Mouse (Mus musculus) forebrain, postnatal 0 days (tissue): ENCODE data around the gene Med16. TPM values are rescaled to one million over a fixed set of nuclear protein-coding genes. Genes with fewer than 3 reads are reported as not detected.

Experiments
- ATAC-seq: fragments of 200-750 bp; cut with Nextera tagmentation; 2 replicates; pipeline ENCODE4 v1.8.0; 2017; ENCODE audit warnings: mild to moderate bottlenecking, moderate library complexity
- DNase-seq: peaks from one replicate; pipeline ENCODE4 v3.0.0-alpha.2; 2015
- H3K27ac ChIP-seq: fragments of 300-500 bp; sonication (generic); 2 replicates; pipeline ENCODE4 v1.5.1; 2014; ENCODE audit warnings: low read depth, mild to moderate bottlenecking, antibody characterized with exemption, low read length, moderate library complexity, mixed read lengths
- H3K27me3 ChIP-seq: fragments of 300-500 bp; sonication (generic); 2 replicates; pipeline ENCODE4 v1.6.1; 2014; ENCODE audit warnings: mild to moderate bottlenecking, low read length, mixed read lengths; ENCODE audit not compliant: insufficient read depth
- H3K36me3 ChIP-seq: fragments of 300-500 bp; sonication (generic); 2 replicates; pipeline ENCODE4 v1.6.1; 2014; ENCODE audit warnings: mild to moderate bottlenecking, moderate library complexity; ENCODE audit not compliant: insufficient read depth
- H3K4me1 ChIP-seq: fragments of 300-500 bp; sonication (generic); 2 replicates; pipeline ENCODE4 v1.6.1; 2014; ENCODE audit warnings: antibody characterized with exemption; ENCODE audit not compliant: insufficient read depth
- H3K4me2 ChIP-seq: fragments of 300-500 bp; sonication (generic); 2 replicates; pipeline ENCODE4 v1.6.1; 2014; ENCODE audit warnings: low read depth, mild to moderate bottlenecking, moderate library complexity
- H3K4me3 ChIP-seq: fragments of 300-500 bp; sonication (generic); 2 replicates; pipeline ENCODE4 v1.5.1; 2014; ENCODE audit warnings: low read depth, low read length, mixed read lengths
- H3K9ac ChIP-seq: fragments of 300-500 bp; sonication (generic); 2 replicates; pipeline ENCODE4 v1.6.1; 2014; ENCODE audit warnings: mild to moderate bottlenecking
- H3K9me3 ChIP-seq: fragments of 300-500 bp; sonication (generic); 2 replicates; pipeline ENCODE4 v1.6.1; 2016; ENCODE audit warnings: low read length
- CTCF ChIP-seq: sonication (generic); IDR thresholded peaks from 2 replicates; pipeline ENCODE4 v1.5.1; 2016; ENCODE audit warnings: antibody characterized with exemption, control low read depth, low read depth
- WGBS: fragments of 180-500 bp; shearing (Covaris S2); extraction: QIAGEN DNeasy Blood & Tissue Kit; methylation state at CpG from one replicate; pipeline ENCODE4 v1.1.7; 2014; 5-methylcytosine and 5-hydroxymethylcytosine counted together
- polyA plus RNA-seq: library from polyadenylated mRNA; unstranded; fragments of >200 nt; fragmentation: Nextera tagmentation; extraction: Ambion mirVana; gene quantifications from 2 replicates; pipeline ENCODE4 v1.2.1, GENCODE M21; 2015
- total RNA-seq: library from RNA; depleted of rRNA; stranded (reverse); fragments of >200 nt; gene quantifications from 2 replicates; pipeline ENCODE4 v1.2.3, GENCODE M21; 2014

The Med16 gene
- total and polyA plus RNA-seq, 2 experiments from 2014 or later, result 56.0 to 60.9 TPM

DNA sequence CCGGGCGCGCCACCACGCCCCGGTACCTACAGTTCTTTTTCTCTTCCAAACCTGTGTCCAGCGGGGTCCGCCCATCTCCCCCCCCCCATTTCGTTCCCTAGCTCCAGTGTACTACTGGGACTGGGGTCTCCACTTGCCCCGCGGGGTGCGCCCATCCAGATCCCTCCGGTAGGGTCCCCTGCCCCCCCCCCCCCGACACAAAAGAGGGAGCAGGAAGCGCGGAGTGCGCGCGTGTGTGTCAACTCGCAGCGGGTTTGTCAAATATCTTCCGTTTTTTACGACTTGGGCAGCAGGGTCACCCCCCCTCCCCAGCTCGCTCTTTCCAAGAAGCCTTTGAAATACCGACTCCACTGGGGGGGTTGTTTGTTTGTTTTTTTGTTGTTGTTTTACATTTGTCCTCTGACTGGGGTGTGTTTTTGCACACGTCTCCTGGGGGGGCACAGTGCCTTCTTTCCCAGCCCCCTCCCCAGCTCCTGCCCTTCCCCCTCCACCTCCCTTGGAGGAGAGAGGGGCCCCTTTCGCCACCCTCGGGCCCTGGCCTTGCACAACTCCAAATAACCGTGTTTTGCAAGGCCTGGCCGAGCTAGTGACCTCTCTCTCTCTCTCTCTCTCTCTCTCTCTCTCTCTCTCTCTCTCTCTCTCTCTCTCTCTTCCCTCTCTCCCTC lies 19.4 kb upstream of the Med16 start:
- H3K36me3 ChIP-seq, result peaks cover 13% of the 10 kb centered on the region; the same call in 1 of the 2 replicates
- peaks cover 5% of the 10 kb centered on the region; the same call in 1 of the 2 replicates for H3K27me3 ChIP-seq
- DNase-seq, result peak; percentile 43
- H3K9me3 ChIP-seq, result no peaks in the 10 kb centered on the region
- H3K4me3 ChIP-seq, result peak overlapping the region; percentile 88
- H3K4me1 ChIP-seq, result peaks cover 8% of the 10 kb centered on the region; the same call in 1 of the 2 replicates
- H3K9ac ChIP-seq, result peak overlapping the region; percentile 81
- peak overlapping the region; percentile 89 for H3K4me2 ChIP-seq
- H3K27ac ChIP-seq, result peak overlapping the region; percentile 85
- WGBS, result under 1% methylated on average over 25 of the region's 29 CpGs
- TF ChIP-seq CTCF, result no peak
- ATAC-seq, result no peak

DNA sequence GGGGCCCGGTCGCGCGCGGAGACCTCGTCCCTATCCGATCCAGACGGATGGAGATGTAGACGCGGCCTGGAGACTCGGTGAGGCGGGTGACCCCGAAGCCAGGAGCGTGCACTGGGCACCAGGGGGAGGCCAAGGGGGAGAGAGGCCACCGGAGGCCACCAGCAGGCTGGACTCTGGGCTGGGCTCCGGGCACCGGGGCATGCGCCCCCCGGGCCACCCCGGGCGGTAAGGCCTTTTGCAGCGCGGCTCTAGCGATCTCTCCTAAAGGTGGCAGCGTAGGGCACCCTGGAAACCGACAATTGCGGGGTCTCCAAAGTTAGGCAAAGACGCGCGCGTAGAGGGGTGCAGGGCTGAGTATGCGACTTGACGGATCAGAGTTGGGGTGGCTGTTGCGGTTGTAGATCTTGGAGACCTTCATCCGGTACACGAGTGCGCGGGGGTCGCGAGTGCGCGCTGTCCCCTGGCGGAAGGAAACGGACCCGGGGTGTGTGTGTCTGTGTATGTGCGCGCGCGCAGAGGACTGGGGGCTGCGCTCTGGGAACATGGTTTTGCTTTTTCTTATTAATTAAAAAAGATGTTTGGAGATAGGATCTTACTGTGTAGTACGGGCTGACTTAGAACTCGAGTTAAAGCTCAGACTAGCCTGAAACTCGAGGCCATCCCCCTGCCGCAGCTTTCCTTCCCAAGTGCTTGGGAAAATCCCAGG lies 18.8 kb upstream of the Med16 start:
- under 1% methylated on average over 54 of the region's 54 CpGs for WGBS
- peaks cover 13% of the 10 kb centered on the region; the same call in 1 of the 2 replicates for H3K36me3 ChIP-seq
- peak; percentile 38 for TF ChIP-seq CTCF

DNA sequence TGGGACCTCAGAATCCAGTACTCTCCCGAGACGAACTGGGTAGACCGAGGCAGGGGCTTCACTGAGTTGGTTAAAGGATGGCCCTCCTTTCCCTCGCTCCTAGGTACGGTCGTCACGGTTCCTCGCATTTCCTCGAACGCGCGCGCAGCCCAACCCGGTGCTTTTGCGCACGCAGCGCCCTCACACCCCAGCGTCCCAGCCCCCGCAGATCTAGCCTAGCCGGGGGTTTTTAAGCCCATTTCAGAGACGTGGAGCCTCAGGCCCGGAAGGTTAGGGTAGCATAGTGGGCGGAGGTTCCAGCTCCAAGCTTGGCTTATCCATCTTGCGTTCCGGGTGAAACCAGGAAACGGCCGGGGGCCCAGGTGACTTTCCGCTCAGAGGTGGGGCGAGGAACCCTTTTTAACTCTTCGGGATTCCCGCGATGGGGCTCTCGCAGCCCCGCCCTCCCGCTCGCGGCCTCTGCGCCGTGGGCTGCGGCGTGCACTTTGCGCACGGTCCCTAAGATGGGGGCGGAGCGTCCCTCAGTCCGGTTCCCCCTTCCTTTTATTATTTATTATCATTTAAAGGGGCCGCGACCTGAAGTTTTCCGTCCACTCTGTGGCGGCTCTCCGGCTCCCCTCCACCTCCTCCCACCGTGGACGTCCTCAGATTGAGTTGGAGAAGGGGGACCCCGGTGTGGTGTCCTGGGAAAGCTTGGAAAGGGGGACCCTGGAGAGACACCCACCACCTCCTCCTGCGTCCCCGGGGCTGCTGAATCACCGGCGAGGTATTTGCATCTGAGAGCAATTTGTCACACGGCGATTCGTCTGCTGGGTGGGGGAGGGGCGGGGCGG lies 18.0 kb upstream of the Med16 start, which contains the start of gene Arid3a:
TSS of gene Arid3a (plus strand) at position 553 of the 833 bp plus-strand sequence.
- Histone ChIP-seq H3K27me3 (peaks cover 17% of the 10 kb centered on the region), H3K9ac (peak within 1 kb of the TSS; percentile 81), H3K4me3 (peak within 1 kb of the TSS; percentile 88), H3K4me1 (peaks cover 8% of the 10 kb centered on the region; the same call in 1 of the 2 replicates), H3K27ac (peak within 1 kb of the TSS; percentile 85), H3K9me3 (no peaks in the 10 kb centered on the region), H3K4me2 (peak within 1 kb of the TSS; percentile 89), H3K36me3 (0 out of 2 replicates have a peak, but pooled peaks cover 8% of the 10 kb centered on the region)
- WGBS, result under 1% methylated on average over 63 of the region's 63 CpGs
- TF ChIP-seq CTCF, result peak; percentile 27; the same call in 1 of the 2 replicates
- peak; percentile 94 for DNase-seq
- peak; percentile 90 for ATAC-seq

More for the DNA sequence above, 18.8 kb upstream of the Med16 start:
- H3K27ac ChIP-seq, result peak overlapping the region; percentile 85
- H3K4me2 ChIP-seq, result peak overlapping the region; percentile 89
- peak overlapping the region; percentile 81 for H3K9ac ChIP-seq
- H3K9me3 ChIP-seq, result no peaks in the 10 kb centered on the region
- peaks cover 8% of the 10 kb centered on the region; the same call in 1 of the 2 replicates for H3K4me1 ChIP-seq
- peaks cover 12% of the 10 kb centered on the region for H3K27me3 ChIP-seq
- peak; percentile 44 for ATAC-seq
- peak overlapping the region; percentile 88 for H3K4me3 ChIP-seq
- DNase-seq, result peak; percentile 72

DNA sequence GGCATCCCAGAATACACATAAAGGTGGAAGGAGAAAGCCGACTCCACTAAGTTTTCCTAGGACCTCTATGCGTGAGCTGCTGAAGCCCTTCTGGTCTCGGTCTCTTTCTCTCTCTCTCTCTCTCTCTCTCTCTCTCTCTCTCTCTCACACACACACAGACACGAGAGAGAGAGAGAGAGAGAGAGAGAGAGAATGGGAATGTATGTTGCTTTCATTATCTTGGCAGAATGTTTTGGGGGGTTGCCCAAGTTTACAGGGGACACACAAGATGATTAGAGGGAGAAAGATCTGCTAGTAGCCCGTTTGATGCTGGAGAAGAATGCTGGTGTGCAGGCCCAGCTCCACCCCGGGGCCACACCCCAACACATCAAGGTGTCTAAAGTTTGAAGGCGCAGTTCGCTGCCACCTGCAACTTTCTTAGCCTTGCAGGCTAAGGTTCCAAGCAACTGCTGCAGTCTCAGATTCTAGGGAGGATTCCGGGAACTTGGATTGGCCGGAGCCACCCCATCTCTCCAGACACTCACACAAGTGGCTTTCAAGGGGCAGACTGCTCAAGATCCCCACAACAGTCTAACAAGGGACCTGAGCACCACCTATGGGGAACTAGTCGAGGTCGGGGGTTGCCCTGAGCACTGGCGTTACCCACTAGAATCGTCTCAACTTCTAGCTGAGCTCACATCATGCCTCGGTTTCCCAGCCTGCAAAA lies 17.2 kb upstream of the Med16 start:
- no peaks in the 10 kb centered on the region for H3K9me3 ChIP-seq
- peak overlapping the region; percentile 88 for H3K4me3 ChIP-seq
- H3K4me2 ChIP-seq, result peak overlapping the region; percentile 89
- peak overlapping the region; percentile 81 for H3K9ac ChIP-seq
- 0 out of 2 replicates have a peak, but pooled peaks cover under 1% of the 10 kb centered on the region for H3K36me3 ChIP-seq
- ATAC-seq (peak; percentile 0; the same call in 1 of the 2 replicates), DNase-seq (no peak)
- peaks cover 25% of the 10 kb centered on the region for H3K27me3 ChIP-seq
- no peak for TF ChIP-seq CTCF
- peak overlapping the region; percentile 85; the same call in 1 of the 2 replicates for H3K27ac ChIP-seq
- WGBS, result 12% methylated on average over 15 of the region's 15 CpGs
- H3K4me1 ChIP-seq, result peaks cover 8% of the 10 kb centered on the region; the same call in 1 of the 2 replicates

DNA sequence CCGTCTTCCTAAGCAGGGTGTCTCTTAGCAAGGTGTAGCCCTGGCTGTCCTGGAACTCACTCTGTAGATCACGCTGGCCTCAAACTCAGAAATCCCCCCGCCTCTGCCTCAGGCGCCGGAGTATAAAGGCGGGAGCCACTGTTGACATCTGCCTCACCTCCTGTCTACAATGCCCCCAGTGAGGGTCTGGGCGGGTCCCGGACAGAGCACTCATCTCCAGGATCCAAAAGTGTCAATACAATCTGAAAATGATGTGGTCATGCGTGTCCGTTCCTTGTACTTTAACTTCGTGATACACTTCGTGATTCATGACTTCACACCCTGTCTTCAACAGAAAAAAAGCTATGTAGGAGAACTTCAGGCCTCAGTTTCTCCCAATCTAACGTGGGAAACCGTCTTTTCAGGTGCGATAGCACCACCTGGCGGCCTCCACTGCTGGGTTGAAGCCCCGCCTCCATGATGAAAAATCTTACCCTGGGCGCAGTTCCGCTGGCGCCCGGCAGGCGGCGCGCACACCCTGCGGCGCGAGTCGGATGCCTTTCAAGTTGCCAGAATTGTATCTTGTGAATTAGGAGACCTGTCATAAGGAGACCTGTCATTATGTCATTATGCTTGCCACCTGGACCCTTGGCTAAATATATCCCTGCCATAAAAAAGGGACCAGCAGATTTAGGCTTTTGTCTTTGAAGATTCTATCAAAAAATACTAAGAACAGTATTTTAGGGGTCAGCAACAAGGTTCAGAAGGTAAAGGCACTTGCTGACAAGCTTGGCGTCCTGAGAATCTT lies 16.5 kb upstream of the Med16 start:
- no peaks in the 10 kb centered on the region for H3K9me3 ChIP-seq
- DNase-seq (peak; percentile 96), ATAC-seq (peak; percentile 14)
- H3K27me3 ChIP-seq, result peaks cover 32% of the 10 kb centered on the region
- H3K4me1 ChIP-seq, result peaks cover 8% of the 10 kb centered on the region; the same call in 1 of the 2 replicates
- no peak overlapping the region for H3K27ac ChIP-seq
- WGBS, result 12% methylated on average over 29 of the region's 29 CpGs
- no peak overlapping the region for H3K4me3 ChIP-seq
- peak overlapping the region; percentile 89 for H3K4me2 ChIP-seq
- no peak overlapping the region for H3K9ac ChIP-seq
- TF ChIP-seq CTCF, result peak; percentile 100
- no peaks in the 10 kb centered on the region for H3K36me3 ChIP-seq
